Mouse (Mus musculus) megakaryocyte, embryonic 14.5 days (primary cell): ENCODE results near the gene Tsc2.

Experiments
- FLI1 ChIP-seq: IDR thresholded peaks from 2 replicates; pipeline ENCODE4 v1.6.1; 2012; ENCODE audit warnings: low read length, inconsistent platforms, mixed read lengths
- GATA1 ChIP-seq: IDR thresholded peaks from 3 replicates; pipeline ENCODE4 v1.6.1; 2012; ENCODE audit warnings: mixed read lengths, low read length, inconsistent platforms, borderline replicate concordance

- TF ChIP-seq GATA1, result no peak
- TF ChIP-seq FLI1, result no peak
Observed at GRCm38 (mm10) chr17:24639571-24639988, 7.2 kb upstream of the Tsc2 start.
